Mouse (Mus musculus): Measurements from ENCODE around the gene Relch.

Gene Relch

GRCm38 (mm10) chr1:105800570-105800969 lies 136.9 kb downstream of the Relch start:
- DNase-seq = no peak

GRCm38 (mm10) chr1:105801252-105801651 lies 137.6 kb downstream of the Relch start:
- DNase-seq = no peak

- no peak for DNase-seq
Measured at GRCm38 (mm10) chr1:105802941-105803340, 139.3 kb downstream of the Relch start.

GRCm38 (mm10) chr1:105804285-105804684 lies 140.6 kb downstream of the Relch start:
- no peak for DNase-seq

Measured in cerebellum, postnatal 25 days (tissue).